Mouse (Mus musculus): Measurements from ENCODE around the gene Syce2.
"Not testable (repeated sequence)": the region's sequence is repeated elsewhere in the genome, so short reads cannot be mapped to it uniquely, and the experiment has no call there.

Syce2 gene

DNA sequence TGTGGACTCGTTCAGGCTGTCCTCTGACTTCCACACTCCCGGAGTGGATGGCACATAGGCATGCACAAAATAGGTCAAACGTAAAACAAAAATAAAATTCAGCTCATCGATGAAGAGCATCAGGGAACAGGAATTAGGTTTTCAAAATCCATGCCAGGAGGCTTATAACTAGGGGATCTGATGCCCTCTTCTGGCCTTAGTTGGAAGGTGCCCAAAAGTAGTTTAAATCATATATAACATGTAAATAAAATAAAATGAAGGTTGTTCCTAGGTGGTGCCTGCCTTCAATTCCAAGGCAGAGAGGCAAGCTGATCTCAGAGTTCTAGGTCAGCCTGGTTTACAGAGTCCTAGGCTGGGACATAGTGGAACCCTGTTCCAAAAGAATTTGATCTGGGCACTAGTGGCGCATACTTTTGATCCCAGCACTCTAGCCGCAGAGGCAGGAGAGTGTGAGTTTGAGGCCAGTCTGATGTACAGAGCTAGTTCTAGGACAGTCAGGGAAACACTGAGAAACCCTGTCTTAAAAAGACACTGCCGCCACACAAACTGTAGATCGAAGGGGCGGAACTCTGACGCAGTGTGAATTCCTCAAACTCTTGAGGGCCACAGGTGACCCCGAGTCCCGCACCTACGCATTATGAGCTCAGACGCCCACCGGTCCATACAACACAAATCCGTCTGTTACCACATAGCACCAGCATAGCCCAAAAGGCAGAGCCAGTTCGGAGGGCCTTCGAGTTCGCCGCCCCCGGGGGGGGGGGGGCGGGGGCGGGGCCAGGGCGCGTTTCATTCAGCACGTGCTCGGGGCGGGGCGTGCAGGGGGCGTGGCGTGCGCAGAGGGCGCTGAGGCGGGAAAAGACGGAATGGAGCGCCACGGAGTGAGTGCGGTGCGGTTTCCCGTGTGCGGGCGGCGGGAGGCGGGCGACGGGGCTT lies at the start of gene Syce2:
TSS of gene Syce2 (plus strand) at position 736 of the 933 bp plus-strand sequence.
- DNase-seq (ENCODE audit: low read depth, low spot score) = peak; percentile 93

DNA sequence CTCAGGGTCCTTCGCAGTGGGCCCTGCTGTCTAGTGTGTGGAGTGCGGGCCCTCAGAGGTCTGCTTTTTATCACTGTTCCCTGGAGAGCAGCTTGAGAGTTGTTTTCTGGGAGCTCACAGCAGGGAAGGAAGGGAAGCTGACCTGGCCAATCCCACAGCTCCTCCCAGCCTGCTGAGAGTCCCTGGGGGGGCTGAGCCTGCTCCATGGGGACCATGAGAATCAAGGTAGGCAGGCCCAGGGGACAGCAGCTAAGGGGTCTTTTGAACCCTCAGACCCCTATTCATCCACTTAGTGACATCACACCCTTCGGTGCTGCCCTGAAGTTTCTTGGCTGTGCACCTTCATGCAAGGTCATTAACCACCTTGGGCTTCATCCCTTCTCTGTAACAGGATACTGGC lies 49.2 kb upstream of the Syce2 start, which contains the start of gene Dand5:
TSS of gene Dand5 (minus strand) at position 101 of the 400 bp plus-strand sequence.
- no peak for DNase-seq (ENCODE audit: low read depth, low spot score)

DNA sequence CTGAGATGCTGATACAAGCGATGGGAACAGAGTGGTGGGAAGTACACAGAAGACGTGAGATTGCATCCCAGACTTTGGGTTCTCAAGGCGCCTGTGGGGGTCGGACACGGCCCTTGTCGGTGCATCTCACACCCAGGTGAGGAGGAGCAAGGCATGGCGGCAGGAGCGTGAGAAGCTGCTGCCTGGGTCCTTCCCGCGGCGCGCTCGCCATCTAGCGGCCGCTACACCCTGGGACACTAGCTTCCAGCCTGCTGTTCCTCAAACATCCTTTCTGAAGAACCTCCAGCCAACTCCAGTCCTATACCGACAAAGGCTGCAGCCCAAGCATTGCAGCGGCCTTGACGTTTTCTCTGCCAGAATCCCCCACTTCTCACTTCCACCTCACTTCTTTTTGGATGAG lies 48.3 kb upstream of the Syce2 start:
- peak; percentile 91 for DNase-seq (ENCODE audit: low read depth, low spot score)

DNA sequence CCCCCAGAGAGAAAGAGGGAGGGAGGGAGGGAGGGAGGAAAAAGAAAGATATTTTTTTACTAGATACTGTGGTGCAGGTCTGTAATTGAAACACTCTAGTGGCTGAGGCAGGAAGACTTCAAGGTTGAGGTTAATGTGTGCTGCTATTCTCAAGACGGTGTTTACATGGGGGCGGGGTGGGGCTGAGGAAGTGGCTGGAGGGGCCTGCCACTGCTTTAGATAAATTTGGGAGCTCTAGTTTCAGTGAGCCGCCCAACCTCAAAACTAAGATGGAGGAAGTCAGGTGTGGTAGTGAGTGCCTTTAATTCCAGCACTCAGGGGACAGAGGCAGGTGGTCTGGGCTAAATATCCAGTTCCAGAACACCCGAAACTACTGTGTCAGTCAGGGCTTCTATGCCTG lies 46.3 kb upstream of the Syce2 start:
- peak; percentile 68 for DNase-seq (ENCODE audit: low read depth, low spot score)

DNA sequence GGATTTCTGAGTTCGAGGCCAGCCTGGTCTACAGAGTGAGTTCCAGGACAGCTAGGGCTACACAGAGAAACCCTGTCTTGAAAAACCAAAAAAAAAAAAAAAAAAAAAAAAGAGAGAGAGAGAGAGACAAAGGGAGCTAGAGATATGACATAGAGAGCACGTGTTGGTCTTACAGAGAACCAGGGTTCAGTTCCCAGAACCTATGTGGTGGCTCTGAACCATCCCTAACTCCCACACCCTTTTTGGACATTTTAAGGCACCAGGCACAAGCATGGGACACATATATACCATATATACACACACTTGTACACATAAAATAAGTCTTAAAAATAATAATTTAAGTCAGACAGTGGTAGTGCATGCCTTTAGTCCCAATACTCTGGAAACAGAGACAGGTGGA lies 45.4 kb upstream of the Syce2 start:
- not testable (repeated sequence) for DNase-seq (ENCODE audit: low read depth, low spot score)

DNA sequence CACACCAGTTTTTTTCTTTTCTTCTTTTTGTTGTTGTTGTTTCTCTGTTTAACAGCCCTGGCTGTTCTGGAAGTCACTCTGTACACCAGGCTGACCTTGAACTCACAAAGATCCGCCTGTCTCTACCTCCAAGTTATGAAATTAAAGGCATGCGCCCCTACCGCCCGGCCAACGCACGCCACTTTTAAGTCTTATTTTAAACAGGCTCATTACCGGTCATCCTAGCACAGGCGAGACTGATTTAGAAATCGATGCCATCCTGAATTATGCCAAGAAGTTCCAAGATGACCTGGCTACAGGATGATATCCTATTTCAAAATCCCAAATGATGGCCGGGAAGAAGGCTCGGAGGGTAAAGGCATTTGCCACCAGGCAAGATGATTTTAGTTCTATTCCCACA lies 40.4 kb upstream of the Syce2 start, which contains the start of gene Gadd45gip1:
TSS of gene Gadd45gip1 (plus strand) at position 33 of the 400 bp plus-strand sequence.
- DNase-seq (ENCODE audit: low read depth, low spot score) = peak; percentile 82

DNA sequence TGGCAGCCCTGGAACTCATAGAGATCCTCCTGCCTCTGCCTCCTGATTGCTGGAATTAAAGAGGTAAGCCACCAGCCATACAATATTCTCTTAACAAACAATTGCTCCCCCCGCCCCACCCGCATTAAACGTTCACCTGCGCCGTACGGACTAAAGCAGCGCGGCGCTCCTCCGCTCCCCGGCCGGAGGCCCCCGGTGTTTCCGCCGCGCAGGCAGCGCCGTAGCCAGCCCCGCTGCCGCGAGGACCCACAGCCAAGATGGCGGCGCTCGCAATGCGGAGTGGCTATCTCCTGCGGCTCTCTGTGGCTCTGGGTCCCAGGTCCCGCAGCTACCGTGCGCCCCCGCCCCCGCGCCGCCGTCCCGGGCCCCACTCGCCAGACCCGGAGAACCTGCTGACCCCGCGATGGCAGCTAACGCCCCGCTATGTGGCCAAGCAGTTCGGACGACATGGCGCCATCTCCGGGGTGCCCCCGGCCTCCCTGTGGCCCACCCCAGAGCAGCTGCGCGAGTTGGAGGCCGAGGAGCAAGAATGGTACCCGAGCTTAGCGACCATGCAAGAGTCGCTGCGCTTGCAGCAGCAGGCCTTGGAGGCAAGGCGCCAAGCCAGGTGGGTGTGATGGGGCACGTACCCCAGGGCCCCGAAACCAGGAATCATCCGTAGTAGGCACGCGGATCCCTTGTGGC lies 39.7 kb upstream of the Syce2 start:
- peak; percentile 91 for DNase-seq (ENCODE audit: low read depth, low spot score)

DNA sequence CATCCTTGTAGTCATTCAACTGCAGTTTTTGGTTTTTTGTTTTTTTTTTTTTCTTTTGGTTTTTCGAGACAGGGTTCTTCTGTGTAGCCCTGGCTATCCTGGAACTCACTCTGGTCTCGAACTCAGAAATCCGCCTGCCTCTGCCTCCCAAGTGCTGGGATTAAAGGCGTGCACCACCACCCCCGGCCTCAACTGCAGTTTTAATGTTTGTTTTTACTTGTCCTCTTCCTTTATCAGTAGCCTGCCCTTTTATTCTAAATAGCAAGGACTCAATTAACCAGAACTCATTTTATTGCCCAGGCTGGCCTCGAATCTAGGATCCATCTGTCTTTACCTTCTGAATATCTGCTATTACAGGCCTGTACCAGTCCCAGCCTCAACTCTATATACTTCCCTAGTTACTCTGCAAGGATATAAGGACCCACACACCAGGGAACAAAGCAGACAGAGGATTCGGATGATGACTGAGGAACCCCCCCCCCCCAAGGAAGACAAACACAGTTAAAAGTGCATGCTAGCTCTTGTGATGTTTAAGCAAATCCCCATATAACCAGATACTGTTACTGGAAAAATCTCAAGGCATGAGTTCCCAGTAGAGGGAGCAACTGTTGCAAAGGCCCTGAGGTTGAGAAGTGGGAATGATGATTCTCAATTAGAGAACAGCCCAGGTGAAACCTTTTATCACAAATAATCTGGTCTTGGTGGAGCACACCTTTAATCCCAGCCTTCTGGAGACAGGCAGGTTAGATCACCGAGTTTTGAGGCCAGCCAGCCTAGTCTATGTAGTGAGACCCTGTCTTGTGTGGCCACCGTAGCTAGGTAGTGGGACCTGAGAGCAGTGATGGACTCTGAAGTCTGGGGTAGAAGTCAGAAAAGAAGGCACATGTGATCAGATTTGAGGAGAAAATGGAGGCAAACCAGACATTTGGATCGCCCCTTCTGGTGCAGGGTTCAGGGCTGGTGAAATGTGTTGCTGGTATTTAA lies 38.9 kb upstream of the Syce2 start:
- no peak for DNase-seq (ENCODE audit: low read depth, low spot score)

DNA sequence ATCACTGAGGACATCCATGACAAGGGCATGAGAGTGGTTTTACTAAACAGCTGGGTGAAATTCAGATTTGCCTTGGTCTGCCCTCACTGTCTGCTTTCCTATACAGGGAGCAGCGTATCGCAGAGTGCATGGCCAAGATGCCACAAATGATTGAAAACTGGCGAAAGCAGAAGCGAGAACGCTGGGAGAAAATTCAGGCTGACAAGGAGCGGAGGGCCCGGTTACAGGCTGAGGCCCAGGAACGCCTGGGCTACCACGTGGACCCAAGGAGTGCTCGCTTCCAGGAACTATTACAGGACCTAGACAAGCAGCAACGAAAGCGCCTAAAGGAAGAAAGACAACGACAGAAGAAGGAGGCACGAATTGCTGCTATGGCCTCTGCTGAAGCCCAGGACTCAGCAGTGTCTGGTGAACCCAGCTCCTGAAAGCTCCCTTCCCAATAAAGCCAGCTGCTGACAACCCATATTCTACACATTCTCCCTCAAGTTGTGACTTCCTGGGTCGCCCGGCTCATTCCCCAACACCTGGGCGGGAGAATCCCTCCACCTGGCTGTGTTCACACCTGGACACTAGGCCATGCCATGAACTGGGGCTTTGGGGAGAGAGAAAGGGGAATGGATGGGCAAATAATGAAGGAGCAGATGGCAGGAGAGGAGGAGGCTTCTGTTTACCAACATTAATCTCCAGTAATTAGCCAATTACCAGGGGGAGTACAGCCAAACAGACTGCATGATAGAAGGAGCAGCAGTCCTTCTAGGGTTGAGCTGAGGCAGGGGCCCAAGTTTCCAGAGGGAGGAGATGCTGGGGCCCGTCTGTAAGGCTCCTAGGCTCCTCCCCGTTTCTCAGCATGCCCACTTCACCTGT lies 37.7 kb upstream of the Syce2 start:
- DNase-seq (ENCODE audit: low read depth, low spot score) = no peak

DNA sequence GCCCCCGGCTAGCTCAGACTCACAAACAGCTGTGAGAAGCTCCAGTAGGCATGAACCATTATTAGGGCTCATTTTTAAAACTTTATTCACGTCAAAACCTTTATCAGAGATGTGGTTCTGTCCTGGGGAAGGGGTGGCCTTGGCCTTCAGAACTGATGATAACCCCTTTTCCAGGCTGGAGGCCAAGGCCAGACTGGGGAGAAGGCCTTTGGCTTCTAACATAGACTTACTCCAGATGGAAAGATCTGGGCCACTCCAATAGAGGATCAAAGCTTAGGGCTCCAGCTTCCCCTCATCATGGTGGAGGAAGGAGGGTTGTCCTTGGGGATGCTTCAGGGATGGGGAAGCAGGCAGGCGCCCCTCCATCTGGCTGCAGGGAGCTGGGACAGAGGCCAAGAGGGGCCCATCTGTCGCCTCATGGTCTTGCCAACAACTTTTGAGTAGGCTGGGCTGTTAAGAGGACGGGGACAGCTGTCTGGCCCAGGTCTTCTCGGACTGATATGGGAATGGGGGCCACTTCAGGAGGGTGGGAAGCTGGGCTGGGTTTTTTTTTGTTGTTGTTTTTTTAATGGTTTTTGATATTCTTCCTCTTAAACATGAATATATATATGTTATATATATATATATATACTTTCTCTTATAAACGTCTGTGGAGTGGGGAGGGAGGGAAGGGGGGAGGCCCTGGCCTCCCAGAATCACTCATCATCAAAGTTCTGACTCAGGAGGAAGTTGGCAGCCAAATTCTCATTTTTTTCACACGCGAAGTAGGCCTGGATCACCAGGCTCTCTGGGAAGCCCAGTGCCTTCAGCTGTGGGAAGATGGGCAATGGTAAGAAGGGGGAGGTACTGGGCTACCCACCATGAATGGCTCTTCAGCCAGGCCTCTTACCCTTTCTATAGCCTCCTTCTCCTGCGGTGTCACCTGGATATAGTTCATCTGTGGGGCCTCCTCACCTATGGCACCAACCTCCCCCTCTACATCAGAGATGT lies 36.8 kb upstream of the Syce2 start:
- no peak for DNase-seq (ENCODE audit: low read depth, low spot score)

DNA sequence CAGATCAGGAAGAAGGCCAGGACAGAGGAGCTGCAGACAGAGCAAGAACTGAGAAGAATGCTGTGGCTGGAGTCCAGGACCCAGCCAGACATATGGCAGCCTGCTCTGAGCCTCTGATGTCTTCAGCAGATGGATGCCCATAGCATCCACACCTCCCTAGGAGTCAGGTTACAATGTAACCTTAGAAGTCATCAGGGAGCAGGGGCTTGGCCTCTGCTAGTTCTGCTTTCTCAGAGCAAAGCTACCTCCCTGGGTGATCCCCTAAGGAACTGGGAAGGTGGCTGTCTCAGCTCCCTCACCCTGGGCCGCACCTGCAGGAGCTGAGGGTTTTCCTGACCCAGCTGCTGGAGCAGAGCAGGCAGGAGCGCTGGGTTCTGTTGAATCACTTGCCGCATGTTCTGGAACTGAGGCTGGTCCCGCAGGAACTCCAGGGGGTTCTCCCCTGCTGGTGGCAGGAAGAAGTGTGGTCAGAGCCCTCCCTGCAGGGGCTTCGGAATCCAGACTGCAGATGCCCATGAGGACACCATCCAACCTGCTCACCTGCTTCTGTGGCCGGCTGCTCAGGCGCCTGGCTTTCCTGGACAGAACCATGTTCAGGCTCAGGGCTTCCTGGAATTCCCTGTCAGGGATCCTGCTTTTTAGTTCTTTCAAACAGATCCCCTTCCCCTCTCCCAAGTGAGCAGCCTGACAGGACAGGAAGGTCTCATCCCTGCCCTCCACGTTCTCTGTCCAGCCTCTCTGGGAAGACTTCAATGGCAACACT lies 34.6 kb upstream of the Syce2 start:
- DNase-seq (ENCODE audit: low read depth, low spot score) = no peak

DNA sequence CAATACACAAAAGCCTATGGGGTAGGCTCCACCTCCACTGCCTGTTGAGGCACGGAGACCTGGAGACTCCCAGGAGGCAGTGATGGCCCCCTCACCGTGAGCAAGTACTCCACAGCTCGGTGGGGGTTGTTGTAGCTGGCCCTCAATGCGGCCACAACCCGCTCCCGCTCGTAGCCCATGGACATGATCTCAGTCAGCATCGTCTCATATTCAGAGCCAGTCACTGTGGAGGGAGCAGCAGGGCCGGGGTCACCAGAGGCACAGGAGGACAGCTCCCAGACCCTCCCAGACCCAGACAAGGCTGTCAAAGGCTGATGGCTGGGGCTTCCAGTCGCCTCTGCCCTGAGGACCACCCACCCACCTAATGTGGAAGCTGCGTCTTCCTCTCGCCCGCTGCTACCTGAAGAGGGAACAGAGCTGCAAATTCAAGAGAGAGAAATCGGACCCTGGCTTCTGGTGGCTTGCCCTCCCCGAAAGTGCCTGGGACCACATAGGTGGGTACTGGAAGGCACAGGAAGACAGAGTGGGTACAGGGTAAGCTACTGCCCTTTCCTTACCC lies 33.9 kb upstream of the Syce2 start:
- DNase-seq (ENCODE audit: low read depth, low spot score) = no peak

DNA sequence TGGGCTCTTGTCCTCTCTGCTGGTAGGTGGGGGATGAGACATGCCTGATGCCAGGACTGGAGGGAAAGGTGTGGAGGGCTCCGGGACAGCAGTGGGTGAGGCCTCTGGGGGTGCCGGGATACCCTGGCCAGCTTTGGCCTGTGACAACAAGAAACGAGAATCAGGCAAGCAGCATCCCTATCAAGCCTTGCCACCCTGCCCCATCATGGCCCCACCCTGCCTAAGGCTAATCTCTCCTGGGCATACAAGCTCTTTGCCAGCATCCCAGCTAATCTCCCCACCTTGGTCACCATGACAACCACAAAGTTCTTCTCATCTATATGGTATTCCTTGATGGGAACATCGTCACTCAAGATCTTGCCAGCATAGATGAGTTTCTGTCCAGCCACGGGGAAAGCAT lies 33.4 kb upstream of the Syce2 start:
- no peak for DNase-seq (ENCODE audit: low read depth, low spot score)

DNA sequence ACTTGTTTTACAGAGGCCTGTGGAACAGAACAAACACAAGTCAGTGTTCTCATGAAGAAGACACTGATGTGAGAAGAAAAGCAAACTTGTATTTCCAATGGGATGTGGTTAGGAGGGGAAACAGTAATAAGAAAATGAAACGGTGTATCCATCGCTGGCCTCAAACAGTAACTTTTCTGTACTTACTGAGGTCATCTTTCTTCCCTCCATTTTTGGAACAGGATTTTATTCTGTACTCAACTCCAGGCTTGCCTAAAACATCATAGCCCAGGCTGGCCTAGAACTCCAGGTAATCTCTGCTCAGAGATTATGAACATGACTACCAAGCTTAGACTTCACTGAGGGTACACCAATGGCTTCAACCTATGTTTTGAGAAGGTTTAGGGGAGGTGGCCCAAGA lies 32.5 kb upstream of the Syce2 start:
- no peak for DNase-seq (ENCODE audit: low read depth, low spot score)

DNA sequence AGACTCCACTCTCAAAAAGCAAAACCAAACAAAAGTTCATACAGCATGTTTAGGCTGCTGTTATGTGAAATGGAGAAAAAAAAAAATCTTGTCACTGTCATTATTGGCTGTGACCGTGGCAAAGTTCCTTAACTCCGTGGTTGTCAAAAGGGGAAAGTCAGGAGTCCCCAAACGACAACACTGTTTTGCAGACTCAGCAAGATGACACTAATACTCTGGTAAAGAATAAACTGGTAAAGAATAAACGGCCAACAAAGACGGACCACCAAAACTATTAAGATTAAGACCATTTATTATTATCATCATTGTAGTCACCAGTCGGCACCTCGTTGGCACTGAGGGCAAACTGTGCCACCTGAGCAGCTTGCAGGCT lies 32.0 kb upstream of the Syce2 start:
- no peak for DNase-seq (ENCODE audit: low read depth, low spot score)

DNA sequence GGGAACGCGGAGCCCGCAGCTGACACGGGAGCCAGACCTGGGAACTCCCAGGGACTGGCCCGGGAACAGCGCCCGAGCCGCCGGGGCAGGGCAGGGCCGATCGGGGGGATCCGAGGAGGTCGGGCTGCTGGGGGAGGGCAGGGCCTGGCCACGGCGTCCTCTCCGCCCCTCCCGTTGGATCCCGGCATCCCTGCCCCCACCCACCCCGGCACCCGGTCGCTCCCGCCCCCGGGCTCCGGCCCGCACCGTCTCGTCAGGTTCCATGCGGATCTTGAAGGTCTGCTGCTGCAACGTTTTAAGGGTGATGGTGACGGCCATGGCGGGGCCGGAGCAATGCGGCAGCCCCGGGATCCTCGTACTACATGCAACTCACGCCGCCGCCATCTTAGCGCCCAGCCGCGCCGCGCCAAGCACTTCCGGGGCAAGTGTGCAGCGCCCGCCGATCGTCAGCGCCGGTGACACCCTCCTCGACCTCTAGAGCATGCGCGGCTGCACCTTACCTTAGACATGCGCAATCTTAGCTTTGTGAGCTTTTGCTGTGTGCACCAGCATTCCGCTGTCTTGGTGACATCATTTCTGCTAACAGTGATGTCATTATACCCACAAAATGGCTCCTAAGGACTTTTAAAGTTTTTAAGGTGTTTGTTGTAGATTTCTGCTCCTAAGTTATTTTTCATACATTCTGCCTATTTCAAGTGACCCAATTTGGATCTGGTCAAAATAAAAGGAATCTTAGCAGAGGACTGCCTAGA lies 31.5 kb upstream of the Syce2 start, which contains the start of gene Rad23a:
TSS of gene Rad23a (minus strand) at position 418 of the 752 bp plus-strand sequence.
- DNase-seq (ENCODE audit: low read depth, low spot score) = peak; percentile 98

DNA sequence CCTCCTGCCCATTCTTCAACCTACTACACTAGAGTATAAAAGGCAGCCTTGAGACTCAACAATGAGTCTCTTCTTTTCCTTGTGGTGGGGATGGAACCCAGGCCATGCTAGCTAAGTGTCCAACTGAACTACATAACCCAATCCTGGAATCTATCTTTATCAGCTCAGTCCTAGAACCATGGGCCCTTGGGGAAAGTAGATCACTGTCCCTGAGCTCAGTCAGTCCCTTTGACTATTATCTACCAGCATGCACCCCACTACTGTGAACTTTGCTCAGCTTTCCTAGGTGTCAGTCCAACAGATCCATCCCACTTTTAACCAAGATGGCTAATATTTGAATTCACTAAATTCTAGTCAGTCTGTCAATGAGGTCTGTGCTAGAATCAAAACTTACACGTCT lies 30.4 kb upstream of the Syce2 start:
- DNase-seq (ENCODE audit: low read depth, low spot score) = no peak

All from CD4-positive, CD25-positive, alpha-beta regulatory T cell, adult 2 months (primary cell).